Mouse (Mus musculus) midbrain, embryonic 16.5 days (tissue): Measurements from ENCODE around the gene Ngf. TPM values are rescaled to one million over a fixed set of nuclear protein-coding genes. Genes with fewer than 3 reads are reported as not detected.

ENCODE experiments used
- ATAC-seq: fragments of 200-750 bp; cut with Nextera tagmentation; 2 replicates; pipeline ENCODE4 v1.8.0; 2017; ENCODE audit warnings: moderate TSS enrichment
- H3K27ac ChIP-seq: fragments of 300-500 bp; sonication (generic); 2 replicates; pipeline ENCODE4 v1.5.1; 2014; ENCODE audit warnings: mild to moderate bottlenecking, low read length, mixed read lengths
- H3K27me3 ChIP-seq: fragments of 300-500 bp; sonication (generic); 2 replicates; pipeline ENCODE4 v1.6.1; 2014; ENCODE audit warnings: low read depth, low read length, mixed read lengths; ENCODE audit not compliant: control insufficient read depth, insufficient read depth
- H3K36me3 ChIP-seq: fragments of 300-500 bp; sonication (generic); 2 replicates; pipeline ENCODE4 v1.6.1; 2014; ENCODE audit warnings: mild to moderate bottlenecking, low read length, moderate library complexity, mixed read lengths; ENCODE audit not compliant: control insufficient read depth, insufficient read depth
- H3K4me1 ChIP-seq: fragments of 300-500 bp; sonication (generic); 2 replicates; pipeline ENCODE4 v1.6.1; 2014; ENCODE audit warnings: mild to moderate bottlenecking, low read length, mixed read lengths; ENCODE audit not compliant: control insufficient read depth, insufficient read depth
- H3K4me2 ChIP-seq: fragments of 300-500 bp; sonication (generic); 2 replicates; pipeline ENCODE4 v1.6.1; 2014; ENCODE audit warnings: mild to moderate bottlenecking, low read length, mixed read lengths
- H3K4me3 ChIP-seq: fragments of 300-500 bp; sonication (generic); 2 replicates; pipeline ENCODE4 v1.5.1; 2014; ENCODE audit warnings: low read depth, mild to moderate bottlenecking, low read length, moderate library complexity, mixed read lengths
- H3K9ac ChIP-seq: fragments of 300-500 bp; sonication (generic); 2 replicates; pipeline ENCODE4 v1.6.1; 2014; ENCODE audit warnings: low read depth, low read length, mixed read lengths
- H3K9me3 ChIP-seq: fragments of 300-500 bp; sonication (generic); replicated peaks from 2 replicates; pipeline ENCODE4 v1.6.1; 2014; ENCODE audit warnings: mild to moderate bottlenecking, low read length, mixed read lengths; ENCODE audit not compliant: control insufficient read depth, poor library complexity, severe bottlenecking
- WGBS: fragments of 180-500 bp; shearing (Covaris S2); extraction: QIAGEN DNeasy Blood & Tissue Kit; methylation state at CpG from one replicate; pipeline ENCODE4 v1.1.7; 2014; 5-methylcytosine and 5-hydroxymethylcytosine counted together
- polyA plus RNA-seq: library from polyadenylated mRNA; unstranded; fragments of >200 nt; fragmentation: Nextera tagmentation; extraction: Ambion mirVana; gene quantifications from 2 replicates; pipeline ENCODE4 v1.2.1, GENCODE M21; 2015

Gene Ngf
- polyA plus RNA-seq, 1 experiment from 2014 or later = 0.60 TPM

DNA sequence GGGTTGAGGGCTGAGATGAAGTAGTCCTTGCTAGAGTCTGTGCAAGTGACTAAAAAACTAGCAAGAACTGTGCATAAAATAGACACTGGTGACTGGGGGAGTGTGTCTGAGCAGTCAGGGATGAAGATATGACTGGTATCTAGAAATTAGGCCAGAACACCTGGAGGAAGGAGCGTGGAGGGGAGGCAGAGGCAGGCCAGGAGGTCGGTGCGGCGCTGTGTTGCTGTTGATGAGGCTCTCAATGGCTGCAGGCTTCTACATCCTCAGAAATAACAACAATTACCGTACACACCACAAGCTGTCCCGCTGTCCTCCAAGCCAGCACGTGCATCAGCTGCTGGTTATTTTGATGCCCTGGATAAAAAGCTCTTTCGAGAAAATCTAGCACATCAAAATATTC lies 2.6 kb upstream of the Ngf start:
- no peaks in the 10 kb centered on the region for H3K4me1 ChIP-seq
- H3K9ac ChIP-seq = no peak overlapping the region
- no peaks in the 10 kb centered on the region for H3K9me3 ChIP-seq
- no peaks in the 10 kb centered on the region for H3K36me3 ChIP-seq
- no peak overlapping the region for H3K27ac ChIP-seq
- H3K4me3 ChIP-seq = no peak overlapping the region
- H3K27me3 ChIP-seq = peaks cover 26% of the 10 kb centered on the region
- ATAC-seq = no peak
- 81% methylated on average over 8 of the region's 8 CpGs for WGBS
- no peak overlapping the region for H3K4me2 ChIP-seq

DNA sequence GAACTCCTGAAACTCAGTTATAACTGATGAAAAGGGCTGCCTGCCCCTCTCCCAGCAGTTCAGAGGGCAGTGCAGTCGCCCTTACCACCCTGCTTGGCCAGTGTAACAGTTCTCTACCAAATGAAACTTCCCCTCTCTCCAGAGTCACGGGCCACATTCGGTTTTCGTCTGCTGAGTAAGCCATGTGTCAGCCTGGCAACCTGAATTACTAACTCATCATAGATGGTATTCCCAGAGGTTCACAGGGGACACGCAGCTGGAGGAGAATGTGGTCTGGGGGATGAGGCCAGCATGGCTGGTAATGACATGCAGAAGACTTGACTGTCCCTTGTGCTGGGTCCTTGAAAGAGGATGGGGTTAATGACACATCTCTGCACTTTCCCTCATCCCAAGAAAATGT lies 1.5 kb downstream of the Ngf start:
- Histone ChIP-seq H3K9me3 (no peaks in the 10 kb centered on the region), H3K36me3 (no peaks in the 10 kb centered on the region), H3K9ac (no peak overlapping the region), H3K4me1 (no peaks in the 10 kb centered on the region), H3K27ac (no peak overlapping the region), H3K4me2 (no peak overlapping the region), H3K4me3 (no peak overlapping the region), H3K27me3 (peaks cover 26% of the 10 kb centered on the region)
- 77% methylated on average over 5 of the region's 5 CpGs for WGBS
- no peak for ATAC-seq

DNA sequence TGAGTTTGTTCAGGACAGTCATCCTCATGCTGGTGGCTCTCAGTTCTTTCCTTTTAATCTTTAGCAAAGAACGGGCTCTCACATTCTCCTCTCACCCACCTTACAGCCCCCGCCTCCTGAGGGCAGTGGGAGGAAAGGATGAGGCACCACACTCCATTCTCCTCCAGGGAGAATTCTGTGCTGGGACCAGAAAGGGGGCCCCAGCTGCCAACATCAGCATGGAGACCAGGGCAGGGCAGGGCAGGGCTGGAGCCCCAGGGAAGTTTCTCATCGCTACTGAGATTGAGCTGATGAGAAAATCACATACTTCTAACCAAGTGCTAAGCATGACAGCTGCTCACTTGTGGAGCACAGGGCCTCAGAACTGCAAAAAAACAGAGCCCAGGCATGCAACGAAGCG lies 2.1 kb downstream of the Ngf start:
- no peak overlapping the region for H3K27ac ChIP-seq
- no peak for ATAC-seq
- H3K4me3 ChIP-seq = no peak overlapping the region
- 66% methylated on average over 5 of the region's 5 CpGs for WGBS
- peaks cover 26% of the 10 kb centered on the region for H3K27me3 ChIP-seq
- no peaks in the 10 kb centered on the region for H3K36me3 ChIP-seq
- H3K4me2 ChIP-seq = no peak overlapping the region
- no peaks in the 10 kb centered on the region for H3K4me1 ChIP-seq
- no peaks in the 10 kb centered on the region for H3K9me3 ChIP-seq
- no peak overlapping the region for H3K9ac ChIP-seq

DNA sequence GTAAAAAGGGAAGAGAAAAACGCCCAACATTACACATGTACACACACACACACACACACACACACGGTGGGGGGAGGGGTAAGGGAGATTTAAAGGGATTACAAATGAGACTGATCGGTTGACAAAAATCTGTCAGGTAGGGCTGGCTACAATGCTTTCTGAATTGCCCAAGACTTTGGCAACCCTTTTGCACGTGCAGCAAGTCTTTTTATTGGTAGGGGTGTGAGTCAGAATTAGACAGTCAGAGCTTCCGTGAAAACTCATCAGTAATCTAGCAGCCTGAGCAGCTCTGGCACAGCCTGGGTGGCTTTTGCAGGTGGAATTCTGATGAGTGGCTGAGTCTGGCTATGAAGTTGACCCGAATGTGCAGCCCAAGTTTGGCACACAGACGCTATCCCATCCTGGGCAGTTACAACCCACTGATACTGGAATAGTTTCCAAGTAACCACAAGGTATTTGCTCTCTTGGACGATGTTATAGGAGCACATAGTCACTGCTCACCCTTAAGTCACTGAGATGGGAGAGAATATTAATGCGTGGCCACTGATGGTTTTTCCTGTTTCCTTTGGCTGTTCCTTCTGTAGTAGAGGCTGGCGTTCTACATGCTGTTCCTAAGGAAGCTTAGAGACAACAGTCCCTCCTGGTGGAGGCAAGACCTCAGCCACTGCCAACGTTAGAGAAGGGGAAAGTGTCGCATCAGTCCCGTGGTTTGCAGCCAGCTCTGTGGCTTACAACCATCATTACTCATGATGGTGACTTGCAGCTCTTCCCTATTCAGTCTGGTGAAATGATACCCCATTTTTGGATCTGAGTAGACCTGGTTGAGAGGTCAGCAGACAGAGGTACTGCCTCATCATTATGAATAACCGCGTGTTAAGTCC lies 4.8 kb downstream of the Ngf start:
- no peaks in the 10 kb centered on the region for H3K36me3 ChIP-seq
- peaks cover 18% of the 10 kb centered on the region for H3K27me3 ChIP-seq
- 81% methylated on average over 15 of the region's 15 CpGs for WGBS
- H3K4me2 ChIP-seq = no peak overlapping the region
- no peaks in the 10 kb centered on the region for H3K4me1 ChIP-seq
- no peak overlapping the region for H3K27ac ChIP-seq
- no peak overlapping the region for H3K9ac ChIP-seq
- no peak for ATAC-seq
- H3K4me3 ChIP-seq = no peak overlapping the region
- H3K9me3 ChIP-seq = no peaks in the 10 kb centered on the region

DNA sequence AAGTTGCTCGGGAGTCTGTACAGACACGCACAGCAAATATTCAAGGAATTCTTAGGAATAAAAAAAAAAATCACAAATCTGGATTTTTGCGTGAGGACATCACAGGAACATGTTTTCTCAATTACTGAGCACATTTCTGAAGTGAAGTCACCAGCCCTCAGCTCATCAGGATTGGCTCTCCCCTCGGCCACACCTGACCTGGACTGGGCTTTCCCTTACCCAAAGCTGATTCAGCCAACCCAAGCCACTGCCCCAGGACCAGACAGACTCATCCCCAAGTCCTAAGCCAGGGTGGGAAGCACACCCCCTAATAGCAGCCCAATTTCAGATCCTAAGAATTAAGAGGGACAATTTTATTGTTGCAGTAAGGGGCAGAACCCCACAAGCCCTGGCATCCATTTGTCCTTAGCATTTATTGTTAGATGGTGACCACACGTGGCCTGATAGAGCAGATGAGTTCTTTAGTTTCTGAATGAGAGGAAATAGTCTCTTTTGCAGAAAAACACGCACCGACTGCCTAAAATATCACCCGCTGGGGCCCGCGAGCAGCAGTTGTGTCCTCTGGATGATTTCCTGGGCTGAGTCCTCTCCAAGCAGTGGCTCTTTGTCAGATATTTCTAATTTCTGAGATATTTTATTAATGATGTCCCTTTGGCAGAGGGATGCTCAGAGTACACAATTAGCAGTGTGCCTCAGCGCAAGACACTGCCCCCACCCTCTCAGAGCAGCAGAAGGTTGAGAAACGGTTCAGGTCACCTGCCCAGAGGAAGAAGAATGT lies 8.4 kb downstream of the Ngf start:
- H3K27ac ChIP-seq = no peak overlapping the region
- H3K36me3 ChIP-seq = no peaks in the 10 kb centered on the region
- no peak overlapping the region for H3K4me3 ChIP-seq
- no peak for ATAC-seq
- no peak overlapping the region for H3K4me2 ChIP-seq
- H3K9me3 ChIP-seq = no peaks in the 10 kb centered on the region
- WGBS = 87% methylated on average over 12 of the region's 12 CpGs
- H3K9ac ChIP-seq = no peak overlapping the region
- H3K4me1 ChIP-seq = no peaks in the 10 kb centered on the region
- H3K27me3 ChIP-seq = no peaks in the 10 kb centered on the region

DNA sequence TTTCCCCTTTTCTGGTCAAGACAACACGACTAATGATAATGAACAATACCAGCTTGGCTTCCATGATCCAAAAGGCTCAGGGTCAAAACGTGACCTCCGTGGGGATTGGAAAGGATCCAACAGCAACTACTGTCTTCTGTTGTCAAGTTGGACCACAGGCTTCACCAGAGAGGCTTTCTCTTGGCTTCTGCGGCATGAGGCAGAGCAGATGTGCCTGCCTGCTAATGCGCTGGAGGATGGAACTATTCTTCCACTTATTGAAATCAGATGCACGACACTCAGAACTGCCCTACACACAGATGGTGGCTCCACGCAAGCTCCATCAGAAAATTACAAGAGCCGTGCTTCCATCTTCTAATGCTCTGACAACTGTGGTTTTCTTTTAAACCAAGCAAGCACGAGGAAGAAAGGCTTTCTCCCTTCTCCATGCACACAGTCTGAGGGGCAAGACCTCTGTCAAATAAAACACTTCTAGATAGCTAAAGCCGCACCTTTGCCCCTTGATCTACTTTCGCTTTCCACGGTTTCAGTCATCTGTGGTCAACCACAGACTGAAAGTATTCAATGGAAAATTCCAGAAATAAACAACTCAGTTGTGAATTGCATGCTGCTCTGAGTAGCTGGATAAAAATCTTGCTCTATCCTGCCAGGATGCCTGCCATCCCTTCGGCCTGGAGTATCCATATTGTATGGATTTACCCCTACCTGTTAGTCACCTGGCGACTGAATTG lies 20.8 kb downstream of the Ngf start:
- no peak overlapping the region for H3K9ac ChIP-seq
- no peak overlapping the region for H3K4me3 ChIP-seq
- H3K27ac ChIP-seq = no peak overlapping the region
- H3K9me3 ChIP-seq = no peaks in the 10 kb centered on the region
- no peaks in the 10 kb centered on the region for H3K36me3 ChIP-seq
- WGBS = 78% methylated on average over 14 of the region's 14 CpGs
- ATAC-seq = no peak
- H3K27me3 ChIP-seq = no peaks in the 10 kb centered on the region
- no peaks in the 10 kb centered on the region for H3K4me1 ChIP-seq
- no peak overlapping the region for H3K4me2 ChIP-seq

DNA sequence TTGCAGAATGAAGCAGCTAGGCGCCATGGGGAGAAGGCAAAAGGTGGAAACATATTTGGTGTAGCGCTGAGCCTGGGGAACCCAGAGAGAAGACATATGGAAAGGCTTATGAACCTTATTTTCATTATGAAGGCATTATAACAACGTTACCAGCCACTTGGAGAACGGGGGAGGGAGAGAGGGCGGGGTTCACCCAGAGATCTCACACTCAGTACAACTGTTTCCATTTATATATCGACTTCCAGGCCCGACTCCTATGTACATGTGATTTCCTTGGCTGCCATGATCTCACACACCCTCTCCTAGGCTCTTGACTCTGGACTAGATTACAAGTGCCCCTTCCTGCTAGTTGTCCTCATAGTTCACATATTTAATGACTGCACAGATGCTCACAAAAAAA lies 28.4 kb downstream of the Ngf start:
- Histone ChIP-seq H3K9ac (no peak overlapping the region), H3K4me1 (no peaks in the 10 kb centered on the region), H3K27ac (no peak overlapping the region), H3K36me3 (no peaks in the 10 kb centered on the region), H3K9me3 (no peaks in the 10 kb centered on the region), H3K27me3 (no peaks in the 10 kb centered on the region), H3K4me3 (no peak overlapping the region), H3K4me2 (no peak overlapping the region)
- 85% methylated on average over 7 of the region's 7 CpGs for WGBS
- ATAC-seq = no peak

DNA sequence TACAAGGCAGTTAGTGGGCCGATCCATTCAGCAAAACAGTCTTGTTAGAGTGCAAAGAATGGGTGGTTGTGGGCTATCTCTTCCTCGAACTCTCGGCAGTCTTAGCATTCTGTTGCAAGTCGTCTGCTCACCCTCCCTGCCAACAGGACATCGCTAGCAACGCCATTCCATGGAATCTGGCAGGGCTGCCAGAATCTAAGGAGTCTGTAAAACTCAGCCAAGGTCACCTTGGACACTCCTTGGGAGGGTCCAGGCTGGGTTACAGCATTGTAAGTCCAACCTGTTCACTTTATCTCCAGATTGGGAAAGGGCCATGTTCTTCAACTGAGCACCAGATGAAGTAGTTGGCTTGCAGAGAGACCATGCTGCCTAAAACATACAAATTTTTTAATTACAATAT lies 29.2 kb downstream of the Ngf start:
- Histone ChIP-seq H3K4me1 (no peaks in the 10 kb centered on the region), H3K9me3 (no peaks in the 10 kb centered on the region), H3K36me3 (no peaks in the 10 kb centered on the region), H3K27me3 (no peaks in the 10 kb centered on the region), H3K4me3 (no peak overlapping the region), H3K27ac (no peak overlapping the region), H3K4me2 (no peak overlapping the region), H3K9ac (no peak overlapping the region)
- no peak for ATAC-seq
- 85% methylated on average over 6 of the region's 6 CpGs for WGBS

DNA sequence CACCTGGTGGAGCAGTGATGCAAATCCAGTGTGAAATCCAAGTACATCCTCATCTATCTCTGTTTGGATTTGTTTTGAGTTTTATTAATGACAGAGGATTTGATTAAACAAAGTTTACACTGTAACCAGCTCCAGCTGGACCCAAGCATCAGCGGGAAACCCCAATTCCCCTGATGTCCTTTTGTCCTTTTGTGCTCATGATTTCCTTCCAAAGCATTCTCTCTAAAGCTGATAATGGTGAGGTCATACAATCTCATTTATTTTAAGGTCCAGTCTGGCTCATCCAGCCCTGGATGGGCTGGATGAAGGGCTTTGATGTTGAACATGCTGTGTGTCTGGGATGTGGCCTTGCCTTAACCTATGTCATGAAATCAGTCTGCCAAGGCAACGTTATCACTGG lies 30.3 kb downstream of the Ngf start:
- H3K9me3 ChIP-seq = no peaks in the 10 kb centered on the region
- no peak overlapping the region for H3K27ac ChIP-seq
- no peaks in the 10 kb centered on the region for H3K36me3 ChIP-seq
- H3K4me3 ChIP-seq = no peak overlapping the region
- H3K9ac ChIP-seq = no peak overlapping the region
- no peaks in the 10 kb centered on the region for H3K4me1 ChIP-seq
- 87% methylated on average over 2 of the region's 2 CpGs for WGBS
- H3K4me2 ChIP-seq = no peak overlapping the region
- ATAC-seq = no peak
- no peaks in the 10 kb centered on the region for H3K27me3 ChIP-seq
